Mouse (Mus musculus): ENCODE measurements around the gene Sirt7.
A peak's percentile ranks its signal among the peaks of the same experiment; 100 is the strongest.

Sirt7 gene

DNA sequence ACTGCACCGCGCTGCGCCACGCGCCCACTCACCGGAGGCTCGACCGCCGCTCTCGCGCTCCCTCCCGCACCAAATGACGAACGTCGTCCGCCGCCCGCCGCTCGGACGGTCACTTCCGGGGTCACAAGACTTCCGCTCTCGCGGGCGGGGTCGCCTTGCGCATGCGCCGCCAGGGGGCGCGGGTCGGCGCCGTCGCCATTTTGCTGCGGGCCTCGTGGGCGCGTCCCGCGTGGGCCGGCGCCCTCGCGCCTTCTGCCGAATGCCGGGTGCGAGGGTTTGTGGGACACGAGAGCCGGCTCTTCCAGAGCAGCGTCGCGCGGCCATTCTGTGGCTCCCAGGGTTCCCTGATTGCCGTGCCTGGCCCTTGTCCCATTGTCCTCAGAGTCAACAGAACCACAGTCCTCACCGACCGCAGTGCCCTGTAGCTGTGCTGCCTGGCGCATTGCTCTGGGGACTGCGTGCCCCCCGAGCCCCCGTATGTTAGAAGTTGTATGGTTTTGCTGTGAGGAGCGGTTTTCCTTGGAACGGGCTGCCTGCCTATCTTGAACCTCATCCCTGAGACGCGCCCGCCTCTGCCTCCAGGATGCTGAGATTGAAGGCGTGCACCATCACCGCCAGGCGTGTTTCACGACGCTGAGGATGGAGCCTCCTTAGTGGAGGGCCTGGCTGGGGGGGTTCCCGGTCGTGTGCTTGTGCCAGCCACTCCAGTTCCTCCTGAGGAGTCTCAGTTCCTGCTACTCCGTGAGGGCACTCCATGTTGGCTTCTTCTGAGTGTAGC lies 43.4 kb downstream of the Sirt7 start, which contains the start of gene Arhgdia:
TSS of gene Arhgdia (minus strand) at position 135 of the 778 bp plus-strand sequence.
- DNase-seq, result peak; percentile 81 to 86

- DNase-seq, result peak; percentile 43 to 63
These were observed 44.1 kb downstream of the Sirt7 start for GRCm38 (mm10) chr11:120580871-120581331.

GRCm38 (mm10) chr11:120580190-120580589 lies 44.9 kb downstream of the Sirt7 start:
- peak; percentile 31 to 36 for DNase-seq

GRCm38 (mm10) chr11:120579316-120580107 lies 45.5 kb downstream of the Sirt7 start:
- peak; percentile 50 to 79 for DNase-seq

- DNase-seq, result peak in 1 of 2 experiments; percentile 25
These were observed 46.3 kb downstream of the Sirt7 start for GRCm38 (mm10) chr11:120578694-120579243.

GRCm38 (mm10) chr11:120578024-120578693 lies 46.9 kb downstream of the Sirt7 start:
- DNase-seq, result no peak

DNA sequence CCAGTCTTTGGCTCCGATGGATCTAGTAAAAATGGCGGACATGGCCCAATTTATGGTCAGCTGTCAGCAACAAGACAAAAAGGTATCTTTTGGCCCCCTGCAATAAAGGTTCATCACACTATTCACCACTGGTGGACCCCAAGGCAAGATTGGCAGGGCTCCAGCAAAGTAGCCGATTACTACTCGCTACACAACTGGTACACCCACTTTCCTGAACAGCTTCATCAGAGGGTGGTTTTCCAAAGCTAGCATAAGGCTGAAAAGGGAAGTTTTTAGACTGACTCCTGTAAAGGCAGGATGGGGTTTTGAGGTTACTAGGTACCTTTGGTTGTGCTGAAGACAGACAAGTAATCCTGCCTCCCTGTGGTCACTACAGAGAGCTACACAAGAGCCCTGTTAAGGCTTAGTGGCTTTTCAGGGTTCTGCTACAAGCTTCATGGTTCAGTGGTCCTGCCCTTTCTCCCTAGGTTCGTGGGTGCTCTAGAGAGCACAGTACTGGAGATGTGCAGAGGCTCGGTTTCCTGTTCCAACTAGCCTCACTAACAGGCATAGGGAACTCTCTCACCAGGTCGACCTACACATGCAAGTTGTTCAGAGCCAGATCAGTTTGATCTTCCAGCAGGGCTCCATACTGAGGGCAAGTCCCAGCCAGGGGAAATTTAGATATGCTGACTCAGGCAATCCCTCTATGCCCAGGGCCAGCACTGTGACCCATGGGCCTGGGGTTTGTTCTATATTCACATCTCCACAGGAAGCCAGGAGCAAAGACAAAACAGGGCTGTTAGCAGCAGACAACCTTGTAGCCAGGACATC lies 47.6 kb downstream of the Sirt7 start:
- DNase-seq, result no peak

GRCm38 (mm10) chr11:120576365-120576981 lies 48.6 kb downstream of the Sirt7 start:
- DNase-seq, result no peak

GRCm38 (mm10) chr11:120575940-120576339 lies 49.1 kb downstream of the Sirt7 start:
- no peak for DNase-seq

GRCm38 (mm10) chr11:120575046-120575445 lies 50.0 kb downstream of the Sirt7 start:
- DNase-seq, result no peak

DNA sequence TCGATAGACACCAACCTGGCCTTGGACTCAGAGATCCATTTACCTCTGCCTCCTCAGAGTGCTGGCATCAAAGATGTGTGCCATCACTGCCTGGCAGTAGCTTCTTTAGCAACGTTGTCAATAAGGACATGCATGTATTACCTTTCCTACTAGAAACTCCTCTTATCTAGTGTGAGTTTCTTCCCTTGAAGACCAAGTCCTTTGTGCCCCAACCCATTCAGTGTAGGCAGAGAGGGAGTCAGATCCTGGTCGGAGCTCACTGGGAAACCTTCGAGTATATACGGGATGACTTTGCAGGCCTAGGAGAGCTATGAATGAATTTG lies 50.8 kb downstream of the Sirt7 start:
- DNase-seq, result no peak

- DNase-seq, result no peak
These were observed 51.3 kb downstream of the Sirt7 start for GRCm38 (mm10) chr11:120573585-120574277.

- peak; percentile 99 for DNase-seq
These were observed 52.1 kb downstream of the Sirt7 start, which contains the start of gene P4hb for GRCm38 (mm10) chr11:120572752-120573584. P4hb (minus strand) TSS chr11:120573253.

DNA sequence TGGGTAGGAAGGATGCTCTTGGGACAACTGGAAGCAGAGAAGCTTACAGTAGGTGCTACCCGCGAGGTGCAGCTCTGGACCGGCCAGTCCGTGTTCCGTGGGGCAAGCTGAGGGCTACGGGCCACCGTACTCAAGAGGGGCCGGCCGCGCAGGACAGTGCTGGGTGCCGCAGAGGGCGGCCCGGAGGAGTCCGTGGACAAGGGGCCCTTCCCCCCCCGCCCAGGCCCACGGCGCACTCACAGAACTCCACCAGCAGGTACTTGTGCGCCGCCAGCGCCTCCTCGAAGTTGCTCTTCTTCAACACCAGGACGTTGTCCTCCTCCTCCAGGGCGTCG lies 52.7 kb downstream of the Sirt7 start:
- no peak for DNase-seq

GRCm38 (mm10) chr11:120571754-120572416 lies 53.2 kb downstream of the Sirt7 start:
- no peak for DNase-seq

- no peak for DNase-seq
These were observed 53.9 kb downstream of the Sirt7 start for GRCm38 (mm10) chr11:120571122-120571521.

Measured in spleen, adult 18-20 months (tissue).